Mouse (Mus musculus) adrenal gland, postnatal 4 days (tissue): Measurements from ENCODE around the gene 1700025C18Rik. TPM values are rescaled to one million over a fixed set of nuclear protein-coding genes. Genes with fewer than 3 reads are reported as not detected.

Experiments
- DNase-seq, 2 experiments: peaks; one replicate each; pipeline ENCODE4 v3.0.0; 2021 to 2022; ENCODE audit warnings: low spot score in 2 of 2, mixed read lengths in 2 of 2
- long read RNA-seq, 2 experiments: library from polyadenylated mRNA; stranded (forward); transcript quantifications; one replicate each; pipeline ENCODE4 v2.0.0; 2021
- total RNA-seq, 2 experiments: library from RNA; stranded (reverse); gene quantifications; 2 replicates each; pipeline ENCODE4 v1.2.3; 2021

Gene 1700025C18Rik
- not detected for total RNA-seq
- long read RNA-seq, experiment 1, result 0 reads
- long read RNA-seq, experiment 2, result 0 reads

DNA sequence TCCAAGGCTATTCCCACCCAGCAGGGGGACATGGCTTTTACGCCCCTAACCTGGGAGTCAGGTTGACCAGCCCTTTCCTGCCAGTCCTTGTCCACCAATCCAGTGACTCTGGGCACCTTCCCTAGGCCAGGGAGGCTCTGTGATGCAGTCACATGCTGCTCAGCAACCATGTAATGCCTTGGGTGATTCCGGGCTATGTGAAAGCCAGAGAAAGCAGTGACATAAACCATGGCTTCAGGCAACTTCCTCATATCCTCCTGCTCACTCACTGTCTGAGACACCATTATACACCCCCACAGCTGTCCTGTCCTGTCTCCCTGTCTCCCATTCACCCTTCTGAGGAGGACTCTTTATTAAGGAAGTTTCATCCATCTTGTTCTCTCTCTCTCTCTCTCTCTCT lies at the start of gene 1700025C18Rik:
Gene 1700025C18Rik (minus strand): TSS at position 101 of the 400 bp plus-strand sequence.
- DNase-seq, result no peak

DNA sequence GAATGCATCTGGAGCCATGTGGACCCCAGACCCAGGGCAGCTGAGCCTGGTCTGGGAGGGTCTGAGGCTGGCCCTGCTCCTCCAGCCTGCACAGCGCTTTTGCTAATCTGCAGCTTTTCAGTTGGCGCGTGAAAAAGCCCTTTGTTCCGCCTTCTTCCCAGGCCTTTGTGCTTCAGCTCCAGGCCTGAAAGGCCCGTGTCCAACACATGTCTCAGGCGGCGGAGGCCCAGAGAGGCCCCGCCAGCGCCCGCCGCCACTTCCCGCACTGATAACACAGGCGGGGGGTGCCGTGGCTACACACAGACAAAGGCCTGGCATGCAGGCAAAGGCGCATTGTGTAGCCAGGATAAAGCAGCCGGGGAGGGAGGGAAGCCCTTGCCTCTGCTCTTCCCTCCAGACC lies 45.5 kb upstream of the 1700025C18Rik start:
- no peak for DNase-seq

DNA sequence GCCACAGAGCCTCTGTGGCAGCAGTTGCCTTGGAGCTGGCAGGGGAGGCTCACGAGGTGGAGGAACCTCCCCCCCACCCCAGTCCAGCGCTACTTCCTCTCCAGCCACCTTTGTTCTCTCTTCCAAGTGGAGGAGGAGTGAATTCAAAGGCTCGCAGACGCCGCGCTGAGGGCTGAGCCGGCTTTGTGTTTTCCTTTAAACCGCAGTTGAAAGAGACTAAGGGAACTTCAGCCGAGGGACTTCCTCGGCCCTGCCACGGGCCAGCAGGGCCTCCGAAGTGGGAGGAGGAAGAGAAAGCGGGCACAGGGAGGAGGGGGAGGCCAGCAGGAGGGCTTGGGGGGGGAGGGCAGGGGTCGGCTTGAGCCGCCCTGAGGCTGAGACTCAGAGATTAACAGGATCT lies 43.0 kb upstream of the 1700025C18Rik start:
- DNase-seq, result no peak

DNA sequence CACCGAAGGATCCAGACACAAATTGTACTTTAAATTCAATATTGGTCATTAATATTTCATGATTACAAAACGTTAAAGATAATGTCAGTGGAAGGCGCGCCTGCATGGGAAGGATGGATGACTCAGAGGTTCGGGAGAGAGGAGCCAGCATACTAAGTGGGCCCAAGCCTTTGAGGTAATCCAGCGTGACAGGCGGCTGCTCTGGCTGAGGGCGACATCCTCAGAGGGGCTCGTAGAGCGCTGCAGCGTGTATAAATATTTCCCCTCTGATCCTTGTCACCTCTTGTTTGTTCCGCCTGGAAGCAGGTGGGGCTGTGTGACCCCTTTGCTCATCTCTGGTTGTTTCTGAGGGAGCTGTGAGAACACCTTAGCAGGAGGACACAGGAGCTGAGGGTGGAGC lies 40.9 kb upstream of the 1700025C18Rik start:
- no peak for DNase-seq

DNA sequence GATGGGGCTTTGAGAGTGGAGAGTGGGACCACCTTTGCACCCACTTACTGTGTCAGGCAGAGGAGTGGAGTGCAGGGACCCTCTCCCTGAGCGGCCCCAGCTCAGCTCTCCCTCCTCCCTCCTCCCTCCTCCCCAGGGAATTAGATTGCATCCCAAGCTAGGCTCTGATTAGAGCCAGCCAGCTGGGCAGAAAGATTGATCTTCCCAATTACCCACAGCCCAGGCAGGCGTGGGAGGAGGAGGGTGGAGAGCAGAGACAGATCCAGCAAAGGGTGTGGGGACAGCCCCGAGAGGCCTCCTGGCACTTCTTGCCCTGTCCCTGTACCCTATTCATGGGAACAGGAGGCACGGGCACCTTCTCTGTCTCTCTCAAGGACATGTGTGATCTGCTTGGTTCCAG lies 38.6 kb upstream of the 1700025C18Rik start:
- no peak for DNase-seq

DNA sequence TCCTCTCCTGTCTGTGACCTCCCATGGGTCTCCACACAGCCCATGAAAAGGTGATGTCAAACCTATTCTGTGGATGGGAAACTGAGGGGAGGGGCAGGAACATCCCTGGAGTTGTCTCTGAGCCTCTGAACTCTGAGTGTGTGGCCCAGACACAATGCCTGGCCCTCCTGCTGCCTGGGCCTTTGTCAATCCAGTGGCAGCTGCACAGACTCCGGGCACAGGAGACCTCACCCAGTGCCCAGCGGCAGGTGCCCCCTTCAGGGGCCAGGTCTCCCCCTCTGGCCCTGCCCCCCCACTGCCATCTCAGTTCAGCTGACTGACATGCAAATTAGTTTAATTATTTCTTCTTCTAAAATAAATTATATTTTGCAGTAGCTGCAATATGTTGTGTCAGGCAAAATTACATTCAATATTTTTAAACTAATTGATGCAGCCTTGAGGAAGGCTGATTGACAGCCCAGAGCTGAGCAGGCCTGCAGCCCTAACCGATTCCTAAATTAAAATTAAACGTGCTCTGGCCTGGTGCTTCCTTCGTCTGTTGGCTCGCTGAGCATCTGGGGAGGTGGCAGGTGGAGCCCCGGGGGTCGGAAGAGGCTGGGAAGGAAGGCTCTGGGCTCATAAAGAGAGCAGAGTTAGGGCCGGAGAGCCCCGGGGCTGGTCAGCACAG lies 36.5 kb upstream of the 1700025C18Rik start:
- DNase-seq, result no peak

DNA sequence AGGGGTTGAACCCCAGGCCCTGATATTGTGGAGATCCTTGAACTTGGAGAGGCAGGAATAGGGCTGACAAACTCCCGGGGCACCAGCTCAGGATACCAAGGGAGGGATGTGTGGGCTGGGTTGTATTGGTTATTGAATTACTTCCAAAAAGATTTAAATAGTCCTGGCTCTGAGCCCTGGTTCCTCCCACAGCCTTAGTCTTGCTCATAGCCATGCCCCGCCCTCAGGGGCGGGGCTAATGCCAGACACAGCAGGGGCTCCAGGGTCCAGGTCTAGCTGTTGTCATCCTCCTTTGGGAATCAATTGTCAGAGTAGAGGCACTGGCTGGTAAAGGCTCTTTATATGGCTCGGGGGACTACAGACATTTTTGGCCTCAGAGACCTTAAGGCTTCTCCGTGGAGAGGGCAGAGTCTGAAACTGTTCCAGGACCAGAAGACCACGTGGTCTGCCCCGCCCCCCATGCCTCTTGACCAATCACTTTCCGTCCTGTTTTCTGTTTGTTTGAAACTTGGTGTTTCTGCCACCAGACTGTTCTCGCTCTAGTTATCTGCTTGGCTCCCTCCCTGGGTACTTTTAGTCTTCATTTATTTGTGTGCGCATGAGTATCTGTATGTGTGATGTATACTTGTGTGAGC lies 30.8 kb upstream of the 1700025C18Rik start:
- no peak for DNase-seq

DNA sequence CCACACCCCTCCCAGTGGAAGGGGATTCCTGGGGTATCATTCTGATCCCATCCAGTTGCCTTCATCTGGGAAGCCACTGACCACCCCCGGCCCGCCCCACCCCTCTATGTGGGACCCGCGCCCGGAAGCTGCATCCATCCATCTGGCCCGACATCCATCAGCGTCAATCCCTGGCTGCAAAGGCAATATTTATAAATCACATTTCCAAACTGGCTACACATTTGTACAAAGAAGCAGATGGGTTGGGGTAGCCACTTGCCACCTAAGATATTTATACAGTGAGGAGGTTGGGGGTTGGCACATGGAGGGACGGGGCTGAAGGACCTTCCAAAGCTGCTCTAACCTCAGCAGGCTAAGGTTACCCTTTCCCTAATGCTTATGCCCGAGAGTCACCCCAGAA lies 30.2 kb upstream of the 1700025C18Rik start:
- no peak for DNase-seq

DNA sequence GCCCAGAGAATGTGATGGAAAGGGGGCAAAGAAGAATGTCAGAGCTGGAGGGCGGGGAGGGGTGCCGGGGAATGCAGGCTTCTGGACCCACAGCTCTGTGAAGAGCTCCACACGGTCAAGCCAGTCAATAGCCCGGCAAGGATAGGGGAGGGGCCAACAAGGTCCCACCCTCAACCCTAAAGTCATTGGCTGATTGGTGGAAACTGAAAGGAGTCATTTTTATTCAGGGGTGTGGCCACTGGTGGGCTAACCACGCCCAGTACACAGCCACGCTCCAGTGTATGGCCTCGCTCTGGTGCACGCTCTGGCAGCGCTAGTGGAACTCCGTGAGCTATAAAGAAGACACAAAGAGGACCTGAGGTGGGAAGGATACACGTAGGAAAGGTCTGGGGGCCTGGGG lies 23.2 kb upstream of the 1700025C18Rik start:
- no peak for DNase-seq

DNA sequence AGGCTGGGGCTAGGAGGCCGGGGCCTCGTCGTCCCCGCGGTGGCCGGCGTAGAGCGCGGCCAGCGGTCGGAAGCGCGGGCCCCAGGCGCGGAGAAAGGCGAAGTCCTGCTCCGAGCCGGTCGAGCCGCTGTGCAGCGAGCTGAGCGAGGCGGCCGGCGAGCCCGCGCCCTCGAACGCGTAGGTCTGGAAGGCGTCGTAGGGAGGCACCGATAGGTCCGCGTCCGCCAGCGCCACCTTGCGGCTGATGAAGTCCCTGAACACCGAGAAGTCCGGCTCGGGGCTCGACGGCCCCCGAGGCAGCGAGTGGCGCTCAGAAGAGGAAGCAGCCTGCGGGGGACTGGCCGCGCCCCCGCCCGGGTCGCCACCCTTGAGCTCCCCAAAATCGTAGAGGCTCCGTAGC lies 21.6 kb upstream of the 1700025C18Rik start:
- peak; percentile 59 to 75 for DNase-seq

DNA sequence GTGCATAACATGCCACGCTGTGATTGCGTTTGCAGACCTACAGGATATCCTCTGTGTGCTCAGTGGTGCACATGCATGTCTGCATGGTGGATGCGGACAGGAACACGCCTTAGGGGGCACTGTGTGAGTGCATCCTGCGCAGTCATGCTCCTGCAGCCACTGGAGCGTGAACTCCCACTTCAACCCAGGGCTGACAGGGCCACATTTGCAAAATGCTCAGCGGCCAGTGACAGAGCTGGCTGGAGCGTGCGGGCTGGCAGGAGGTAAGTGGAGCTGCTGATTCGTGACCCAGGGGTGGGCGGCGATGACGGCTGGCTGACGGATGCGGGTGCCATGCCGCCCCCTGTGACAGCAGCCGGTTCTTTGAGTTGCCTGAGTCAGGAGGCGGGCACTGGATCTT lies 16.0 kb upstream of the 1700025C18Rik start:
- no peak for DNase-seq

DNA sequence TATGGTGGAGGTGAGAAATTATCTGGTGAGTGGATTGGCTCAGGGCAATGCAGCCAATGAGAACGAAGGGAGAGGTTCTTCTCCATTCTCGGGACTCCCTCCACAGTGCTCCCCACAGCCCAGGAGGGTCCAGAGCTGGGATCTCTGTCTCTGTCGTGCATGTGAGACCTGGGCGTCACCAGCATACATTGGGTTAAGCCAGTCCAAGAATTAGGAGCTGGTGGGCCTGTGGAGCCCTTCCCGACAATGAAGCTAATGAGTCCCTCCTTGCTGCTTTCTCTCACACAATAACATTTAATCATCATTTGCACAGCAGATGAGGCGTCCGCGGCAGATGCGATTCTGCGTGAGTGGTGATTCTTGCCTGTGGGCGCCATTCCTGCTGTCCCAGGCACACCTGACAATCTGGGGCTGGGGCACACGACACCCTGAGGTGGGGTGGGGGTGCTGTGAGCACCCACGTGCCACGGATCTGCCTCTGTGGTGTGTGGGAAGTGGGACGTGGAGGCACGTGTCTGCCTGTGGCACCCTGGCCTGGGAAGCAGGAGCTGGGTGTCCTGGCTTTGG lies 15.0 kb upstream of the 1700025C18Rik start:
- no peak for DNase-seq

DNA sequence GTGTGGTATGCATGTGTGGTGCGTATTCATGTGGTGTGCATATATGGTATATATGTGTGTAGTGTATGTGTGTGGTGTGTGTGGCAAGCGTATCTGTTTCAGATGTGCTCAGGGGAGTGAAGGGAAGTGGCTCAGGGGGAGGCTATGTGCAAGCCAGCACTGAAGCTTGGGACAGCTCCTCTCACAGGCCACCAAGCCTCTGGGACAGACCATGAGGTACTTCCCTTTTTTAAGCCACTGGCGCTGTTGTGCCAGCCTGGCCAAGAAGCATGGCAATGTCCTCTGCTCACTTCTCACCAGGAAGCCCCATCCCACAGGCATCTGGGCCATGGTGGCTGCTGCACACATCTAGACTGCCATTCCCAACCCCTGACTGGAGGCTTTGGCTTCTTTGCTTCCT lies 12.4 kb upstream of the 1700025C18Rik start:
- DNase-seq, result no peak

DNA sequence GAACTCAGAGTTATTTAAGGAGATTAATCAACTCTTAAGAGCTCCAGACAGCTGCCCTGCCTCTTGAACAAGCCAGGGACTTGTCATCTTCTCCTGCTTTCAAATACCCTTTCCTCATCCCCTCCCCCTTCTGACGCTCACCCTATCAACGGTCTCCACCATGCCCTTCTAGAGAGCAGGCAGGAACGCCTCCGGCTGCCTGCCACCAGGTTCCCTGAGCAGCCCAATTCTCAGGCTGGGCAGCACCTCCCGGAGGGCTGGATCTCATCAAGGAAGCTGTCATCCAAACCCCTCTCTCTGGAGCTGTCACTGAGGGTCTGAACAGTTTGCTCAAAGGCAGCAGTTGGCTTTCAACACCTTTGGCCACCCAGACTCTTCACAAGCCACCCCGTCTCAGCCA lies 10.2 kb upstream of the 1700025C18Rik start:
- DNase-seq, result no peak

DNA sequence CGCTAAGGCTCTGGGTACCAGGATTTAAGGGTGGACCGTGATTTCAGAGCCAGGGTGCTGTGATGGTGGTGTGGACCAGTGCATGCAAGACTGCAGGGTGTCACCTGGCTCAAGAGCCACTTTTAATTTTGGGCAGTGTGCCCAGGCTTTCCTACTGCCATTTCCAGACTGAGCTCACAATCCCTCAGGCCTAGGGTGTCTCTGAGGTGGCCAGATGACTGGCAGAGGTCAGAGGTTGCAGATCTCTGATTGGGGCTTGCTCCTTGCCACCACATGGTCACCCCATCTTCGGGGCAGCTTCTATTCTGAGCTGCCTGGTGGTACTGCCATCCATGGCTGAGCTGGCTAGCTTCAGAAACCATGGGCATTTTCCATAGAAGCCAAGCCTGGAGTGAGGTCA lies 8.3 kb upstream of the 1700025C18Rik start:
- DNase-seq, result no peak

DNA sequence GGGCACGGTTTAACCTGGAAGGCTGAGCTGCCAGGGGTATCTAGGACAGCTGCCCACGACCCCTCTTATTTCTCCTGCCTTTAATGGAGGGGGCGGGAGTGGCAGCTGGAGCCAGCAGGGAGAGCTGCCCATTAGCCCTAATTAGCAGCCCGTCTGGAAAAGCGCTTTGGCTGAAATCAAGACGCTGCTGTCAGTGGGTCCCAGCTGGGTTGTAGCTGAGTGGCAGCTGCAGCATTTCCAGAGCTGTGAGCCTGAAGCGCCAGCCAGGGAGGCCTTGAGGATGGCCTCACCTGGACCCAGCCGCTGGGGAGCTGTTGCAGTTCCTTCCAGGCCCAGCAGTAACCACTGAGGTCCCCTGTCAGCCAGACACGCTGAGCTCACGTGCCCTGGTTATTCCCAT lies 5.8 kb upstream of the 1700025C18Rik start:
- DNase-seq, result no peak

DNA sequence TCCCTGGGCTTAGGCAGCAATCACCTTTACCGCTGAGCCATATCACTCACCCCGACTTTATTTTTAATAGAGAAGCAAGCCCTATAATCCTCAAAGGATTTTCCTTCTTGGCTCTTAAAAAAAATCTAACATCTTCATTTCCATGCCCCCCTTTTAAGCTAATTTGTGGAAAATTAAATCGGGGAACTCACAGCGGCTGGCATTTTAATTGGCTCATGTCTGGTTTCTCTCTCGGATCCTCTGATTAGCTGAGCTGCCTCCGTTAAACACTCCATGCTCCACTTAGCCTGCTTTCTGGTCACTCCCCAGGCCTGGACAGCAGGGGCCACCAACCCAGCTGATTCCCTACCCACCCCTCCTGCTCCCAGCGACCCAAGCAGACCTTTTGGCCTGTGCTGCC lies 1.8 kb upstream of the 1700025C18Rik start:
- DNase-seq, result no peak

DNA sequence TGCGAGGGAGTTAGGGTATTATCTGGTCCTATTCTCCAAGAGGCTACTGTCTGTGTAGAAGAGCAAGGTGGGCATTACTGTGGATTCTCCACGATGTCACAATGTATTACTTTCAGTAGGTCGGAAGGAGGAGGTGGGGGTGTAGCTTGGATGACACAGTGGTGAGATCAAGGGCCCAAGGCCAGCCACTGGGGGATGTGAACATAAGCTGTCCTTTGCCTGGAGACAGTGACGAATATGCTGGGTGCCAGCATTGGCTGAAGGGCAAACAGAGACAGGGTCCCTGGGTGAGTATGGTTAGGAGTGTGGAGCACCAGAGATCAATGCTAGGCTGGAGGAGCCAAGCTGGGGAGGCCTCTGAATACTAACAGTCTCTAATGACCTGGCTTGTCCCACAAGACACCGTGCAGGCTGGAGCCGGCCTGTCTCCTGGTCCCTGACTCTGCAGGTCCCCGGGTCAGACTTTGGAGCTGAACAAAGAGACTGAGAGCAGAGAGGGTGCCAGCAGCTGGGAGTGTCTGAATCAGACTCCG lies 949 bp upstream of the 1700025C18Rik start:
- DNase-seq, result peak in 1 of 2 experiments; percentile 38

DNA sequence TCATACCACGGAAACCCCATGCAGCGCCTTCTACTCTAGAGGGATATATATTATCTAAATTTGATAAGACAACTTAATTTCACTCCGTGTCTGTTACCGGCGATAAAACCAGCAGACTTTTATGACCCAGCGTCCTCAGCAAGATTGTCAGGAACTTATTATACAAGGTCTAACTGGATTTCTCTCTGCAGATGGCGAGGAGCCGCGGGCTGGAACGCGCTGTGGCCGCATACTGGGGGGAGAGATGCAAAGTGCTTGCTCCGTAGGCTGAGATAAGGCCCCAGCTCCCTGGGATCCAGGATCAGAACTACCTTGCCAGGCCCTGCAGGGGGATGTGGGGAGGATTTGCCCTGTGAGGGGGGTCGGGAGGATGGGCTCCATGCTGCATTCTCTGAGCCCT lies 1.1 kb downstream of the 1700025C18Rik start:
- DNase-seq, result no peak

DNA sequence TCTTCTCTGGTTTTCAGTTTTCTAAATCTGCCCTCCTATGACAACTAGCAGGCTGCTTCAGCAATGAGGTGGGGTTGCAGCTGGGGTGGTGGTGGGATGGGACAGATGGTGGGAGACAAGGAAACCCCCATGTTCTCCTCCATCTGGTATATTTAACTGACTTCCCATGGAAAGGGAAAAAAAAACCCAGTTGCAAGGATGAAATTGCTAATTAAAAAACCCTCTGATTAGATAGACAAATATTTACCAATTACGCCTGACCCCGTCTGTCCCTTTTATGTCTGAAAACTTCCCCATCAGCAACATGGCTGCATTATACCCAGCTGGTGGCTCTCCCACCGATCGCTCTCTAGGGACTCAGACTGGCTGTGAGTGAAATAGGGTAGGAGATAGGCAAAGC lies 3.9 kb downstream of the 1700025C18Rik start:
- no peak for DNase-seq

DNA sequence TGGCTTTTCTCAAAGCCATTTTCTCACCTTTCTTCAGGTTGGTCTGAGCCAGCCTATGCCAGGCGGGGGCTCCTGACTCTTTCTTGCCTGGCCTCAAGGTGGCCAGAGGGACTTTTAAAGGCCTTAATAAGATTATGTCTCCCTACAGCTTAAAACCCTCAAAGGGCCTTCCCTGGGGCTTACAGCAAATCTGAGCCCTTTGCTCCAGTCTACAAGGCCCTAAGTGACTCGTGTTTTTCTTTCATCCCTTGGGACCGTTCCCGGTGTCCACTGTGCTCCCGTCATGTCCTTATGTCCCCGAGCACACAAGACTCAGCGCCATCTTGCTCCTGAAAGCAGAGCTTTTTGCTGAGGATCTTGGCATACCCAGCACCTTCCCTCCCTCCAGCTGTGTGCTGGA lies 9.3 kb downstream of the 1700025C18Rik start:
- DNase-seq, result no peak

DNA sequence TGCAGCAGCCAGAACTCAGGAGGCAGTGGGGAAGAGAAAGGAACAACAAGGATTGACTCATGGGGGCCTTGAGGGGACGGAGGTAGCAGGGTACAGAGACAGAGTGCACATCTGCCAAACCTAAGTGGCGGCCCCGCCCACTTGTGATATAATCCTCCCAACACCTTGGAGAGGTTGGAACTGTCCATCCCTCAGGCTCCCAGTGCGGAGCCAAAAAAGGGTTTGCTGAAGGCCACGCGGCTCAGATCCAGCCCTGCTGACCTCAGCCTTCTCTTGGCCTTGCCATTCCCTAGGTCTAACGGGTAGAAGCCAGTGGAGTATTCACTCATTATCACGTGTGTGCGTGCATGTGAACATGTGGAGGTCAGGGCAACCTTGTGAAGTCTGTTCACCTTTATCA lies 9.9 kb downstream of the 1700025C18Rik start:
- DNase-seq, result no peak

DNA sequence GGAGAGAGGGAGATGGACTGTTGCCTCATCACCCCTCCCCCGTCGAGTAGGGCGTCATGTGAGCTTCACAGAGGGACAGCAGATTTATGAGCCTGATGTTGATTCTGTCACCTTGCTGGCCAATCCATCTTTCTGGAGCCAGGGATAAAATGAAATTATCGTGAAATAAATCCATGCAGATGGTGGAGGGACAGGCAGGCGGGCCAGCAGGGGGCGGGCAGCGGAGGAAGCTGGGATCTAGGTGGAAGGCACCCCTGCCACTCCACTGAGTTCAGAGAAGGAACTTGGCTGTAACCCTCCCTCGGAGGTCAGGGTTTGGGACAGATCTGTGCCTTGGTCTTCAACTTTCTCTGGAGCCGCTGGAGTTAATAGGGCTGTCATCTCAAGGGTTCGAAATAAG lies 11.9 kb downstream of the 1700025C18Rik start:
- DNase-seq, result no peak
